Mouse (Mus musculus): ENCODE measurements around the gene Rcc2.

The Rcc2 gene

DNA sequence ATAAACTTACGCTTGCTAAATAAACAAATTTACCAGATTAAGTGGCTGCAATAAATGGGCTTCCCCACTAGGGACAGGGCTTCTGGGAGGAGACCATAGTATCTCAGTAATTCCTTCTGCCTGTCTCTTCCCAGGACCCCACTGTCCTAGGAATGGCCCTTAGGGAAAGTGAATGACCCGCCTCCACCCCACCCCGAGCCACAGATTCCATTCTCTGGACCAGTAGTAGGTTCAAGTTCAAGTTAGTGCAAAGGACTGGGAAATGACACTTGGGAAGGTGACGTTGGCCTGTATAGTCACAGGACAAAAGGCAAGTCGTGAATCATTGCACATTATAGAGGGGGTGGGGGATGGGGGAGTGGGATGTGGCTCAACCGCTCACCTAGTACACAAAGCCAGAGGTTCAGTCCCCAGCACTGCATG, 15.4 kb upstream of the Rcc2 start:
- no peak for DNase-seq (ENCODE audit: low spot score in 2 of 2)

DNA sequence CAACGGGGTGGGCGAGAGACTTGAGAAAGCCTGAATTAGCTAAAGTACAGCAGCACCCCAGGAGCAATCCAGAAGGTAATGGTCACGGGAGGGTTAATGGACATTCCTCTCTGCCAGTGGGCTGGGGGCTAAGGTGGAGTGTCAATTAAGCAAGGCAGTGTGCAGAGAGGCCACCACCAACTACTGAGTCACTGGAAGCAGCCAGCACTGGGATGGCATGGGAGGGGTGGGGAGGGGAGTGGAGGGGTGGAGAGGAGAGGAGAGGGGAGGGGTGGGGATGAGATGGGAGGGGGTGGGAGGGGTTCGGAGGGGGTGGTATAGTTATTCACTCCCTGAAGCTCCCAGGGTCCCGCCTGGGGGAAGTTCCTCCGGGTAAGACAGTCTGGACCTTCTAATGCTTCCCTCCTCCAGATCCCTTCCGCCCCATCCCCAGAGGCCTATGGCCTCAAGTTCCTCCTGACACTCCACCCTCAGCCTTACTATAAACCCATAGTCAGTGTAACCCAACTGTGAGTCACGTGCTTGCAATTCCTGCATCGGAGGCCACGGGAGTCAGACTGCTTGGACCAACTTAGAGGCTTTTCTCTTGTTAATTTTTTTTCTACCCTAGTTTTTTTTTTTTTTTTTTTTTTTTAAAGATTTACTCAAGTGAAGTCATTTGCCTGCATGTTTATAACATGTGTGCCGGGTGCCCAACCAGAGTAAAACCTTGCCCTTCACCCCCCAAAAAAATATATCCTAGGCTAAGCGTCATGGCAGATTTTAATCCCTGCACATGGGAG, 12.1 kb upstream of the Rcc2 start:
- DNase-seq (ENCODE audit: low spot score in 2 of 2) = no peak

DNA sequence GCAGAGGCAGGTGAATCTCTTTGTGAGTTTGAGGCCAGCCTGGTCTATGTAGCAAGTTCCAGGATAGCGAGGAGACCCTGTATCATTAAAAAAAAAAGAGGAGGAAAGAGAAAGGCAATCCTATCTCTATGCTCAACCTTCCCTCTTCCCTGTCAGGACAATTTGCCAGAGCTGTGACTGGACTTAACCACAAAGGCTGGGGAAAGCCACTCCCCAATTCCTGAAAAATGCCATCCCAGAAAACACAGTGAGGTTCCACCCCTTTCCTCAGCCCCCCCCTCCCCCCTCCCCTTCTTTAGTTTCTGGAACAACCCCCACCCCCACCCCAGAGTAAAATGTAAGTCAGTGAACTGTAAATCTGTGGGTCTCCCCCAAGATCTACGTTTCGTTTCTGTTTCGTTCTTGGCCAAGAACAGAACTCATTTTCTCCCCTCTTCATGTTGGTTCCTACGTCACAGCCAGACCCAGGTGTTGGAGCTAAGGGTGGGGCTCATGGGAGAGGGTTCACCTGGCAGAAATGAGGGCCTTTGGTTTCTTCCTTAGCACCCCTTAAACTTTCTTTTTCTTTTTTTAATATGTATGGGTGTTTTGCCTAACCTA, 11.4 kb upstream of the Rcc2 start:
- no peak for DNase-seq (ENCODE audit: low spot score in 2 of 2)

DNA sequence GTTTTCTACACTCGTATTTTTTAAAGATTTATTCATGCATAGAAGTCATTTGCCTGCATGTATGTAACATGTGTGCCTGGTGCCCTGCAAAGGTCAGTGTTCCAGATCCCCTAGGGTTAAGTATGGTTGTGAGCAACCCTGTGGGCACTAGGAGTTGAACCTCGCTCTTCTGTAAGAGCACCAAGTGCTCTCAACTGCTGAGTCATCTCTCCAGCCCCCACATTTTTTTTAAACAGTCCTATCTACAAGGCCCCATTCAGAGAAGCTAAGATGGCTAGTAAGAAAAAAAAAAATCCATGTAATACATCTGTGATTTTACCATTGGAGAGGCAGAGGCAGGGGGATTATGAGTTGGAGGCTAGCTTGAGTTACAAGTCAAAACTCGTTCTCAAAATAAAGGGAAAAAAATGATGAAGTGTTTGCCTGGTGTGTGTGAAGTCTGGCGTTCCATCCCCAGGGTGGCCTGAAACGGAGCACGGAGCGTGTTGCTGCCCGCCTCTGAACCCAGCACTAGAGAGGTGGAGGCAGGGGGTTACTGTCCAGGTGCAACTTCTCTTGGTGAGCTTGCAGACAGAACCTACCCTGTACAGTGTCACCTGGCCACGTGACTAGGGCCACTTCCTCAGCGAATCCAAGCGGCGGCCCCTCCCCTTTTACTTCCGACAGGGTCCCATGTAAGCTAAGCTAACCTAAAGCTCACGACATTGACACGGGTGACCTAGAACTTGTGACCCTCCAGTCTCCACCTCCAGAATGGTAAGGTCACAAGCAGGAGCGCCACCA, 10.3 kb upstream of the Rcc2 start:
- DNase-seq (ENCODE audit: low spot score in 2 of 2) = peak in 1 of 2 experiments; percentile 59

DNA sequence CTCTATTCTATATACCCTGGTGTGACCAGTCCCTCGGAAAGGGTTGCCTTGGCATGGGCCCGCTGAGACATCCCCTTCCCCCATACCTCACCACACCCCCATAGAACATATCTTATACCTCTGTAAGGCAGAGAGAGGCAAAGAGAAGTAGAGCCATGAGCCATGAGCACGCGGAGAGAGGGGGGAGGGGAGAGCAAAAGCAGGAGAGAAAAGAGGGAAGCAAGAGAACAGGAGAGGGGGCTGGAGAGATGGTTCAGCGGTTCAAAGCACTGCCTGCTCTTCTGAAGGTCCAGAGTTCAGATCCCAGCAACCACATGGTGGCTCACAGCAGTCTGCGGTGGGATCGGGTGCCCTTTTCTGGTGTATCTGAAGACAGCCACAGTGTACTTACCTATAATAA, 8.9 kb upstream of the Rcc2 start:
- no peak for DNase-seq (ENCODE audit: low spot score in 2 of 2)

DNA sequence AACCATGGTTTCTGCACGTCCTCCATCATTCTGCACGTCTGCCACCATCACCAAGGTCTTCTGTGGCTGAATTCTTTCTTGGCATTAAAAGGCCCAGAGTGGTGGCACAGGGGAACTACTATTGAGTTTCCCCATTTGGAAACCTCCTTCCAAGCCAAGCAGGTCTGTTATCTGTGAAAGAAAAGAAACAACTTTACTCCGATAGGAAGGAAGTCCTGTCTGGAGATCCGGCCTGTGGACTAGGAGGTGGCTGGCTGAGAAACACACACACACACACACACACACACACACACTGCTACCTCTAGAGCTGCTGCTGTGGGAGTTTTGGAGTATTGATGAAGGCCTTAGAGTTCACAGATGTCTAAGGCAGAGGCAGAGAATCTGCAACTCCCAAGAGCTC, 6.8 kb upstream of the Rcc2 start:
- DNase-seq (ENCODE audit: low spot score in 2 of 2) = no peak

DNA sequence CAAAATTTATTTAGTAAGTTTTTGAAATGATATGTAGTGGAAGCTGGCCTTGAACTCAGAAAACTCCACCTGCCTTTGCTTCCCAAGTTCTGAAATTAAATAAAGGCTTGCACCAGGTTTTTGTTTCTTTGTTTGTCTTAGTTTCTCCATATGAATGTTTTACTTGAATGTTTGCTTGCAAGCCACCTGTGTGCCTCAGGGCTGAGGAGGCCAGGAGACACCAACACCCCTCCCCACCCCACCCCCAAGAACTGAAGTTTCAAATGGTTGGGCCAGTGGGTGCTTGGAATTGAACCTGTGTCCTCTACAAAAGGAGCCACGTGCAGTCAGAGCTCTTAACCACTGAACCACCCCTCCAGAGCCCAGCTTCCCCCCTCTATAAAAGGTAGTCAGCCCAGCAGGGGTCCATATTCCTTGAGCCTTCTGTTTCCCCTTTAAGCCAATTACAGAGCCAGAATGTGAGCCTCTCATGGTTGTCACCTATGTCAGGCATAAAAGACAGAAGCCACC, 5.7 kb upstream of the Rcc2 start:
- no peak for DNase-seq (ENCODE audit: low spot score in 2 of 2)

DNA sequence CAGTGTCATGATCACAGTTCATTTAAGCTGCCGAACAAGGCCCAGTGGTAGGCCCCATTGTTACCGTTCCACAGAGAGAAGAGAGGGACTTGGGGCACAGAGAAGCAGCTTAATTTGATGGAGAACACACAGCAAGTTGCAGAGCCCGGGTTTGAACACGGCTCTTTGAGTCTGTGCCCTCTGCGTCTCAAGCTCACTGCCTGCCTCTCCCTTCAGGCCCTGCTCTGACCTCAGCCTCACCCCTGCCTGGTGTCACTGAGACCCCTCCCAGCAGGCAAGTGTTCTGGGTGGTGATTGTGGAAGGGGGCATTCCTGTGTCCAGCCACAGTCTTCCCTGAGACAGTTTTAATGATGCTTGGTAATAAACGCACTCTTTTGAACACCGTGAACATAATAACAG, 5.2 kb upstream of the Rcc2 start:
- DNase-seq (ENCODE audit: low spot score in 2 of 2) = no peak

DNA sequence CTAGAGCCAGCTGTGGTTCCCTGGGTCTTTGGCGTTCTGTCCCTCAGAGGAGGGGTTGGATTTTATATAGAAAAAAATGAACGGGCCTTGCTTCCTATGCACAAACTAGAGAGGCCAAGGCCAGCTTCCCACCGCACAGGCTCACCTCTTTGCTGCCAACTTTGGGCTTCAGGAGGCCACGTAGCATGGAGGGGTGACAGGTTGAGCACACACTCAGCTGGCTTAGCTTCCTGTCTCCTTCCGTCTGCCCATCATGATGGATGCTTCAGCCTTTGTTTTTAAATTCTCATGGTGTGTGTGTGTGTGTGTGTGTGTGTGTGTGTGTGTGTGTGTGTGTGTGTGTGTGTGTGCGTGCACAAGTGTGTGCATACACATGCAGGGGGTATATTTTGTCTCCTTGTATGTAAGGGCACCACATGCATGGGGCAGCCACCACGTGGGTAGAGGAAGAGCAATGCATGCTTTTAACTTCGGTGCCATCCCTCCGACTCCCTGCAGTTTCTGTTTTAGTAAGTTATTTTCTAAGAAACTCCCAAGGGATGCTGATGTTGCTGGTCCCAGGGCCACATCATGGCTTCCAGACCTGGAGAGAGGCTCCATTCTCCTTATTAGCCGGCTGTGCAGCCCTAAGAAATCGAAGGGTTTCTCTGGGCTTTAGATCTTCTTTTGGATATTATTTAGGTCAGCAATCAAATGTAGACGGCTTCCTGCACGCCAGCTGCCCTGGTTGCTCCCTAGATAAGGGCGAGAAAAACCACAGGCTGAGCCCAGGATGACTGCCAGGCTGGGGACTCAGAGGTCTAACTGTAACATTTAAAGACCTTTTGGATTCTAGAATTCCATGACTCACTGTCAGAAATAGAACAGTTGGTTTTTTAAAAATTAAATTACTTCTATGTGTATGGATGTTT, 4.4 kb upstream of the Rcc2 start:
- DNase-seq (ENCODE audit: low spot score in 2 of 2) = peak in 1 of 2 experiments; percentile 37

DNA sequence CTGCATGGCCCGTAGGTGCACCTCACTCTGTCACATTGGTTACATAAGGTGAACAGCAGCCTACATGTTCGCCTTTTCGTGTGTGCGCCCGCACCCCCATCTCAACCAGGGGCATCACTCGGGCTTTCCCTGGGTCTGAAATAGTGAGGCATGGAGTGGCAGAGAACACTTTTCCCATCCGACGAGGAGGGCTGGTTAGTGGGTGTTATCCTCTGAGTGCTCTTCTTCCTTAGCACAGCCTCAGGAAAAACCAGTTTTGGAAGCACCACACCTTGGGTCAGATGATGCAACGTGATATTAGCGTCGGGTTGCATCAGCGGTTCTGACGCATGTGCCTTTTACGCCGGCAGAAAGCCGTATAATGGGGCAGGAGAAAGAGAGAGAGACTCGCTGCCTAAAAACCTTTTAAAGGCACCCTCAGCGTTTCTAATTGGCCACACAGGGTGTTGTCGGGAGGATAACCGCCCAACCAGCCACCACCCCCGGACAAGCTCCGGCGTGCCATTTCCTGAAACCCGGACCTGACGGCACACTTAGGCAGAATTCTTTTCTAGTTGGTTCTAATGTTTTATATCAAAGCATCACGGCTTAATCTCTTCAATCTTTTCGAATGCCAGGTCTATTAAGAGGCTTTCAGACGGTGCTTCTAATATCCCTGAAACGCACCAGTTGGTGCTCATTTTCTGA, 757 bp upstream of the Rcc2 start:
- DNase-seq (ENCODE audit: low spot score in 2 of 2) = peak; percentile 70 to 82

DNA sequence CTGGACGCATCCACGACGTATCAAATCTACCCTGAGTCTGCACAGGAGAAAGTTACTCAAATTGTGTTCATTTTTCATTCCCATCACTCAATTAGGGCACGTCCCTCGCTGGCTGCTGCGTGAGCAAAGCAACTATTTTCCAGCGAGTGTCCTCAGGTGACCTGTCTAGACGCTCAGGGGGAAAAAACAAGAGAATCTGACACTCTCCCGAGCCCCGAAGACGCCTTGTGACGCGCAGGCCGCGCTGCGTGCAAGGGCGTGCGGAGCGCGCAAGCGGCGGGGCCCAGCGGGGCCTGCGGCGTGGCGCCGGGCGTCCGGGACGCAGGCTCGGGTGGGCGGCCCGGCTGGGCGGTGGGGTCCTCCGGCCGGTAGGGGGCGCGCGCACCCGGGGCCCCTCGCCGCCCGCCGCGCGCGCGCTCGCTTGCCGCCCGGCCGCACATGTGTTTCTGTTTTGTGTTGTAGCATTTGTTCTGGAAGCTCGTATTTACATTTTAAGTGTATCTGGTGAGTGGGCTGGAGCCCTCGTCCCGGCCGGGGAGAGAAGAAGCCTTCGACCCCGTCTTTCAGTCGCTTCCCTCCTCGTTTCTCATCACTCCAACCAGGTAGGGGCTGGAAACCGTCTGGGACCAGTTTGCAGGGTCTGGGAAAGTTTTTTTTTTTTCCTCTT, 841 bp downstream of the Rcc2 start:
- DNase-seq (ENCODE audit: low spot score in 2 of 2) = peak; percentile 86 to 89

DNA sequence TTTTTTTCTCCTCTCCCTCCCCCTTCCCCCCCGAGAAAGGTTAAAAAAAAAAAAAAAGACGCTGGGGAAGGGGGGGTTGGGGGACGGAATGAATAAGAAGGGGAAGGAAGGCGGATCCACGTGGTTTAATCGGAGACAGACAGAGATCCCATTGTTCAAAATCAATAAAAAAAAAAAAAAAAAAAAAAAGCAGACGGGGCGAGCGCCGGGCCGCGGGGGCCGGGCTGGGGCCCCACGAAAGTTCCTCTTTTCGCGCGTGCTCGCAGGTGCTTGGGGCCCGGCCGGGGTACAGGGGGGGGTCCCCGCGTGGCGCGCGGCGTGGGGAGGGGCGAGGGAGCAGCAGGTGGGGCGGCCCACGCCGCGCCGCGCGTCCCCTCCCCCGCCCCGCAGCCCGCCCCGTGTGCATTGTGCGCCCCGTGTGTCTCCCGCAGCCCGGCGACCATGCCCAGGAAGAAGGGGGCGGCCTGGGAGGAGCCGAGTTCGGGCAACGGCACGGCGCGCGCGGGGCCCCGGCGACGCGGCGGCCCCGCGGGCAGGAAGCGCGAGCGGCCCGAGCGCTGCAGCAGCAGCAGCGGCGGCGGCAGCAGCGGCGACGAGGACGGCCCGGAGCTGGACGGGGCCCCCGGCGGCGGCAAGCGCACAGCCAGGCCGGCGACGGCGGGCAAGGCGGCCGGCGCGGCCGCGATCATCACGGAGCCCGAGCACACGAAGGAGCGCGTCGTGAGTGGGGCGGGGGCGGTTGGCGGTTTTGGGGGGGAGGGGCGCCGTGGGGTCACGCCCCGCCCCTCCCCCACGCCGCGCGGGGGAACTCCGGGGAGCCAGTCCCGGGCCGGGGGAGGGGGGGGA, 1.6 kb downstream of the Rcc2 start:
- peak; percentile 61 to 69 for DNase-seq (ENCODE audit: low spot score in 2 of 2)

DNA sequence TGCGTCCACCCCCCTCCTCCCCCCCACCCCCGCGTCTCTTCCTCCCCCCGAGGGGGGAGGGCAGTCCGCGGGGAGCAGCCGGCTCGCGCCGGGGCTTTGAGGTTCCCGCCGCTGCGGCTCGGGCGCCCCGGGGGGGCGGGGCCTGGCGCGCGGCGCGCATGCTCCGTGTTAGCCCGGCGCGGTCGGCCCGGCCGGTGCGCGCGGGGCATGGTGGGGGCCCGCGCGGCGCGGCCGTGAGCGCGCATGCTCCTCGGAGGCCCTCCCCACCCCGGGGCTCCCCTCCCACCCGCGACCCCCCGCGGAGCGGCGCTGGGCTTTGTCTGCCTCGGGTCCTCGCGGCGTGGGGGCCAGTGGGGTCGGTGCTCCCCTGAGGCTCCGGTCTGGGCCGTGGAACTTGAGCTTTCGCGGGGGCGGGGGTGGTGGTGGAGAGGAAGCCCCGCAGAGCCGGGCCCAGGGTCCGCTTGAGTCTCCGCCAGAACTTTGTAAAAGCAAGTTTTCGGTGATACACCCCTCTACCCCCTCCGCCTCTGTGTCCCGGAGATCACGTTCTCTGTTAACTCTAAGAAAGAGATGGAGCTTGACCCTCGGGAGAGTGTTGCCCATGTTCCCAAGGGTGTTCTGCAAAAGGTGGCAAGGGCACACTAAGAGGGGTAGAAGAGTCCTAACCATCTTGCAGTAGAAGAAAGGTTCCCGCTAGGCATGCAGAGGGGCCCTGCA, 2.4 kb downstream of the Rcc2 start:
- DNase-seq (ENCODE audit: low spot score in 2 of 2) = peak; percentile 84 to 92

DNA sequence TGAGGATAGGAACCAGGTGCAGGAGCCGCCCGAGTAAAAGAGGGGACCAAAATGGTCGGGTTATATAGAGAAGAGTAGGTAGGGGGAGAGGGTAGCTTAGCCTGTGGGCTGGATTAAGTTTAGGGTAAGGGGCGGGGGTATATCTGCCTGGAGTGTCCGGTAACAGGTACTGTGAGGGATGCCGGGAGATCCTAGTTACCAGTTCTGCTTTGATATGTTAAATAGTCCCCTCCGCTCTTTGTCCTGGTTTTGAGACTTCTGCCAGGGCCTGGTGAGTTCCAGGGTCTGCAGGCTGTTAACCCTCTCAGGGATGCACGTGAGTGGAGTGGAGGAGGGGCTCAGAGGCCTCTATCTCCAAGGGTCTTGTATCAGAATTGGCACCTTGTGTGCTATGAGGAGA, 3.3 kb downstream of the Rcc2 start:
- no peak for DNase-seq (ENCODE audit: low spot score in 2 of 2)

DNA sequence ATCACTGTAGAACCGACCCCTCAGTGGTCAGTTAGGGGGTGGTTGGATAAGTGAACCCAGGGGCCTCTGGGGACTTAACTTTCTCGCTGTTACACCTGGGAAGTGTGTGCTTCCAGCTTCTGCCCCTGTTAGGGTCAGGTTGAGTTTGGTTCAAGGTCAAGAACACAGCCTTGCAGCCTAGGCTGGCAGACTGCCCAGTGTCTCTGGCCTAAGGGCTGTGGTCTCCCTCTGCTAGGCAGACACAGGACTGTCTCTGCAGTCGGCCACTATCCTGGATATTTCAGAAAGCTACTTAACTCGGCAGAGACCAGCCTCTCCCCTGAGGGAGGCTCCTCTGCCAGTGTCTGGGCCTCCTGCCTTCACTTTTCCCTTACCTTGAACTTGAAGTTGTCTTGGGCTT, 3.8 kb downstream of the Rcc2 start:
- no peak for DNase-seq (ENCODE audit: low spot score in 2 of 2)

DNA sequence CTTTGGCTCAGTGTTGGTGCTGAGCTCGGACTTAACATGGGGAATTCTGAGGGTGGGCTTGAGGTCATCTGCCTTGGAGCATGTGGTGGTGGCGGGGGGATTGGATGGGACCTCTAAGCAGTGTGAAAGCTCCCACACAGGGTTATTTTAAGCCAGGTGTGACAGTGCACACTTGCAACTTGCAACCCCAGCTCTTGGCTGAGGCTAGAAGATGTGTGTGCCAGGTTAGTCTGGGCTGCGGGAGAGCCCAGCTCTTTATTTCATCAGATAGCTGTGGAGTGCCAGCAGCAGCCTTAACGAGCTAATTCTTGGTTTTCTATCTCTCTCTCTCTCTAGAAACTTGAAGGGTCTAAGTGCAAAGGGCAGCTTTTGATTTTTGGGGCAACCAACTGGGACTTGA, 7.3 kb downstream of the Rcc2 start:
- DNase-seq (ENCODE audit: low spot score in 2 of 2) = no peak

DNA sequence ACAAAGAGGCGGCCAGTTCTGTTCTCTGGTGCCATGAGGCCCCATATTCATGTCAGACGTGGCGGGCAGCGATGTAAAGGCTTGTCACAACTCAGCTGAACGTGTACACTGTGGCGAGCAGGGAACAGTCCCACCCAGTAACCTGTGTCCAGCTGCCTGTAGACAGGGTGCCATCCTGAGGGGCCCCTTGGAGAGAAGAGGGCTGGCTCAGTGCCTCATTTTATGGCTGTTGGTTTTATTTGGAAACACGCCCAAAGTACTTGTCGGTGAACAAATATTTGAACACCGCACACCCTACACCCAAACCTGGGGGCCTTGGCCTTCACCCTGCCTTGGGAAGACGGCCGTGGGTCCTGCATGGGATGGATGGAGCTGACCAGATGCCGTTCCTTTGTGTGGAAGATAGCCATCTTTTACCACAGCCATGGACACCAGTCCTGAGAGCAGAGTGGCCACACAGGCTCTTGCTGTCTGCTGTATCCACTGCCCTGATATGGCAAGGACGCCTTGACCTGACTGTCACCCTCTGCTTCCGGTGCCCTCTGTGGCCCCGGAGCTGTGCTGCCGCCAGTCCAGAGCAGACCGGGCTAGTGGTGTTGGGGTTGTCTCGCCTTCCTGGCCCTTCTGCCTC, 8.1 kb downstream of the Rcc2 start:
- no peak for DNase-seq (ENCODE audit: low spot score in 2 of 2)

DNA sequence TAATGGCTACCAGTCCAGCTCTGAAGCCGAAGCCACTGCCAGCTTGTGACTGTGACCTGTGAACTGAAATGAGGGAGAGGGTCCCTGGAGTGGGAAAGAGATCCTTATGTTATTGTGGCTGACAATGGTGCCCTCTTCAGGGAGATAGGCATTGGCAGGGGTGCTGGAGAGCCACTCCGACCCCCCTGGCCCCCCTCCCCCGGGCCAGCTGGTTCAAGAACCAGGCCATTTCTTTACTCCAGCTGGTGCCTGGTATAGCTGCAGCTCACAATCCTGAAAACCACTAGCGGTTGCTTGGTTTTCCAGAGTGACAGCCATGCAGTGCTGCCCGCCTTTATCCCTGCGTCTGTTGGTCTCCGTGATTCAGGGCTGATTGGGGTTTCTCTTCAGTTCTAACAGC, 8.8 kb downstream of the Rcc2 start:
- no peak for DNase-seq (ENCODE audit: low spot score in 2 of 2)
